Mouse (Mus musculus): ENCODE results near the gene Zfp651. TPM values are rescaled to one million over a fixed set of nuclear protein-coding genes. Genes with fewer than 3 reads are reported as not detected.
A peak's percentile ranks its signal among the peaks of the same experiment; 100 is the strongest.

Gene Zfp651
- 4.0 and 4.4 TPM in 2 replicates for polyA plus RNA-seq (2014; fragmentation: Nextera tagmentation; extraction: Ambion mirVana)

GRCm38 (mm10) chr9:121759091-121760081 lies at the start of gene Zfp651:
Gene Zfp651 (plus strand): TSS chr9:121759330.
- under 1% methylated on average over 76 of the region's 97 CpGs for WGBS
- ATAC-seq (replicated peaks; ENCODE audit: low FRiP score) (peak; percentile 59), DNase-seq (ENCODE audit: low spot score) (peak; percentile 74)
- Histone ChIP-seq H3K9ac (ENCODE audit: low read depth, low read length) (peak within 1 kb of the TSS; percentile 74), H3K4me3 (ENCODE audit: low read depth, low read length) (peak within 1 kb of the TSS; percentile 73), H3K4me1 (replicated peaks; ENCODE audit: control insufficient read depth, insufficient read depth, low read length) (peaks cover 12% of the 10 kb centered on the region), H3K4me2 (peak within 1 kb of the TSS; percentile 94), H3K36me3 (ENCODE audit: control insufficient read depth, insufficient read depth, low read length) (peaks cover 24% of the 10 kb centered on the region), H3K9me3 (ENCODE audit: control insufficient read depth, low read length) (no peaks in the 10 kb centered on the region), H3K27ac (ENCODE audit: low read depth, low read length) (peak within 1 kb of the TSS; percentile 74), H3K27me3 (replicated peaks; ENCODE audit: control insufficient read depth, insufficient read depth, low read length) (peaks cover 32% of the 10 kb centered on the region)

GRCm38 (mm10) chr9:121709898-121710583 lies 49.1 kb upstream of the Zfp651 start, which contains the start of gene Ss18l2:
Gene Ss18l2 (plus strand): TSS chr9:121710329.
- peak; percentile 96 for ATAC-seq (replicated peaks; ENCODE audit: low FRiP score)
- Histone ChIP-seq H3K36me3 (ENCODE audit: control insufficient read depth, insufficient read depth, low read length) (peaks cover 2% of the 10 kb centered on the region; the same call in 1 of the 2 replicates), H3K27me3 (replicated peaks; ENCODE audit: control insufficient read depth, insufficient read depth, low read length) (no peaks in the 10 kb centered on the region), H3K9me3 (ENCODE audit: control insufficient read depth, low read length) (no peaks in the 10 kb centered on the region), H3K4me1 (replicated peaks; ENCODE audit: control insufficient read depth, insufficient read depth, low read length) (peaks cover 34% of the 10 kb centered on the region), H3K4me3 (ENCODE audit: low read depth, low read length) (peak within 1 kb of the TSS; percentile 97), H3K4me2 (peak within 1 kb of the TSS; percentile 94), H3K9ac (ENCODE audit: low read depth, low read length) (peak within 1 kb of the TSS; percentile 95), H3K27ac (ENCODE audit: low read depth, low read length) (peak within 1 kb of the TSS; percentile 93)
- DNase-seq (ENCODE audit: low spot score): peak; percentile 98
- 5% methylated on average over 37 of the region's 37 CpGs for WGBS

- peak overlapping the region; percentile 95 for H3K9ac ChIP-seq (ENCODE audit: low read depth, low read length)
- peaks cover 2% of the 10 kb centered on the region; the same call in 1 of the 2 replicates for H3K36me3 ChIP-seq (ENCODE audit: control insufficient read depth, insufficient read depth, low read length)
- no peaks in the 10 kb centered on the region for H3K27me3 ChIP-seq (replicated peaks; ENCODE audit: control insufficient read depth, insufficient read depth, low read length)
- WGBS: 0% methylated on average over 18 of the region's 18 CpGs
- ATAC-seq (replicated peaks; ENCODE audit: low FRiP score) (peak; percentile 59), DNase-seq (ENCODE audit: low spot score) (no peak)
- peak overlapping the region; percentile 97 for H3K4me3 ChIP-seq (ENCODE audit: low read depth, low read length)
- H3K27ac ChIP-seq (ENCODE audit: low read depth, low read length): peak overlapping the region; percentile 93
- H3K4me2 ChIP-seq: peak overlapping the region; percentile 94
- H3K4me1 ChIP-seq (replicated peaks; ENCODE audit: control insufficient read depth, insufficient read depth, low read length): peaks cover 29% of the 10 kb centered on the region
- H3K9me3 ChIP-seq (ENCODE audit: control insufficient read depth, low read length): no peaks in the 10 kb centered on the region
Observed at GRCm38 (mm10) chr9:121710584-121710975, 48.5 kb upstream of the Zfp651 start.

GRCm38 (mm10) chr9:121717048-121717447 lies 42.1 kb upstream of the Zfp651 start:
- whole genome bisulfite sequencing: 78% methylated on average over 2 of the region's 2 CpGs
- H3K36me3 ChIP-seq (ENCODE audit: control insufficient read depth, insufficient read depth, low read length): peaks cover 5% of the 10 kb centered on the region; the same call in 1 of the 2 replicates
- H3K4me2 ChIP-seq: no peak overlapping the region
- no peaks in the 10 kb centered on the region for H3K27me3 ChIP-seq (replicated peaks; ENCODE audit: control insufficient read depth, insufficient read depth, low read length)
- peaks cover 4% of the 10 kb centered on the region; the same call in 1 of the 2 replicates for H3K4me1 ChIP-seq (replicated peaks; ENCODE audit: control insufficient read depth, insufficient read depth, low read length)
- H3K4me3 ChIP-seq (ENCODE audit: low read depth, low read length): no peak overlapping the region
- ATAC-seq (replicated peaks; ENCODE audit: low FRiP score): no peak
- no peak overlapping the region for H3K27ac ChIP-seq (ENCODE audit: low read depth, low read length)
- DNase-seq (ENCODE audit: low spot score): no peak
- H3K9ac ChIP-seq (ENCODE audit: low read depth, low read length): no peak overlapping the region
- no peaks in the 10 kb centered on the region for H3K9me3 ChIP-seq (ENCODE audit: control insufficient read depth, low read length)

- Histone ChIP-seq H3K27me3 (replicated peaks; ENCODE audit: control insufficient read depth, insufficient read depth, low read length) (no peaks in the 10 kb centered on the region), H3K9ac (ENCODE audit: low read depth, low read length) (peak overlapping the region; percentile 80), H3K4me1 (replicated peaks; ENCODE audit: control insufficient read depth, insufficient read depth, low read length) (peaks cover 4% of the 10 kb centered on the region; the same call in 1 of the 2 replicates), H3K27ac (ENCODE audit: low read depth, low read length) (peak overlapping the region; percentile 81), H3K4me2 (peak overlapping the region; percentile 79), H3K36me3 (ENCODE audit: control insufficient read depth, insufficient read depth, low read length) (peaks cover 3% of the 10 kb centered on the region; the same call in 1 of the 2 replicates), H3K4me3 (ENCODE audit: low read depth, low read length) (peak overlapping the region; percentile 82), H3K9me3 (ENCODE audit: control insufficient read depth, low read length) (no peaks in the 10 kb centered on the region)
- peak; percentile 51 for DNase-seq (ENCODE audit: low spot score)
- ATAC-seq (replicated peaks; ENCODE audit: low FRiP score): no peak
- 64% methylated on average over 15 of the region's 15 CpGs for WGBS
Observed at GRCm38 (mm10) chr9:121718070-121718705, 40.9 kb upstream of the Zfp651 start.

- DNase-seq (ENCODE audit: low spot score): peak; percentile 96
- H3K27ac ChIP-seq (ENCODE audit: low read depth, low read length): peak within 1 kb of the TSS; percentile 96
- peaks cover 3% of the 10 kb centered on the region; the same call in 1 of the 2 replicates for H3K36me3 ChIP-seq (ENCODE audit: control insufficient read depth, insufficient read depth, low read length)
- peak; percentile 99 for ATAC-seq (replicated peaks; ENCODE audit: low FRiP score)
- peaks cover 4% of the 10 kb centered on the region; the same call in 1 of the 2 replicates for H3K4me1 ChIP-seq (replicated peaks; ENCODE audit: control insufficient read depth, insufficient read depth, low read length)
- H3K4me3 ChIP-seq (ENCODE audit: low read depth, low read length): peak within 1 kb of the TSS; percentile 82
- peak within 1 kb of the TSS; percentile 91 for H3K9ac ChIP-seq (ENCODE audit: low read depth, low read length)
- no peaks in the 10 kb centered on the region for H3K27me3 ChIP-seq (replicated peaks; ENCODE audit: control insufficient read depth, insufficient read depth, low read length)
- no peaks in the 10 kb centered on the region for H3K9me3 ChIP-seq (ENCODE audit: control insufficient read depth, low read length)
- peak within 1 kb of the TSS; percentile 90 for H3K4me2 ChIP-seq
- WGBS: under 1% methylated on average over 61 of the region's 61 CpGs
Observed at GRCm38 (mm10) chr9:121718792-121719318, 40.3 kb upstream of the Zfp651 start, which contains the start of gene Nktr. Gene Nktr (plus strand): TSS chr9:121719169.

- peak overlapping the region; percentile 91 for H3K9ac ChIP-seq (ENCODE audit: low read depth, low read length)
- DNase-seq (ENCODE audit: low spot score) (no peak), ATAC-seq (replicated peaks; ENCODE audit: low FRiP score) (peak; percentile 10)
- under 1% methylated on average over 83 of the region's 87 CpGs for WGBS
- H3K27ac ChIP-seq (ENCODE audit: low read depth, low read length): peak overlapping the region; percentile 96
- H3K9me3 ChIP-seq (ENCODE audit: control insufficient read depth, low read length): no peaks in the 10 kb centered on the region
- H3K36me3 ChIP-seq (ENCODE audit: control insufficient read depth, insufficient read depth, low read length): peaks cover 3% of the 10 kb centered on the region; the same call in 1 of the 2 replicates
- H3K4me2 ChIP-seq: peak overlapping the region; percentile 90
- H3K4me1 ChIP-seq (replicated peaks; ENCODE audit: control insufficient read depth, insufficient read depth, low read length): peaks cover 4% of the 10 kb centered on the region; the same call in 1 of the 2 replicates
- H3K4me3 ChIP-seq (ENCODE audit: low read depth, low read length): peak overlapping the region; percentile 82
- H3K27me3 ChIP-seq (replicated peaks; ENCODE audit: control insufficient read depth, insufficient read depth, low read length): no peaks in the 10 kb centered on the region
Observed at GRCm38 (mm10) chr9:121719347-121720331, 39.5 kb upstream of the Zfp651 start.

All from liver, embryonic 11.5 days (tissue).